Mouse (Mus musculus) heart, embryonic 10.5 days (tissue): Measurements from ENCODE around the gene Klrb1f. TPM values are rescaled to one million over a fixed set of nuclear protein-coding genes. Genes with fewer than 3 reads are reported as not detected.
"Not testable (repeated sequence)": the region's sequence is repeated elsewhere in the genome, so short reads cannot be mapped to it uniquely, and the experiment has no call there.

Experiments
- DNase-seq: peaks from one replicate; pipeline ENCODE4 v3.0.0-alpha.2; 2017; ENCODE audit warnings: low spot score
- H3K27ac ChIP-seq: fragments of 300-500 bp; sonication (generic); 2 replicates; pipeline ENCODE4 v1.5.1; 2016; ENCODE audit warnings: mild to moderate bottlenecking
- H3K27me3 ChIP-seq: fragments of 300-500 bp; sonication (generic); 2 replicates; pipeline ENCODE4 v1.6.1; 2016; ENCODE audit warnings: mild to moderate bottlenecking; ENCODE audit not compliant: poor library complexity, insufficient read depth, severe bottlenecking
- H3K36me3 ChIP-seq: fragments of 300-500 bp; sonication (generic); 2 replicates; pipeline ENCODE4 v1.6.1; 2016; ENCODE audit warnings: mild to moderate bottlenecking, moderate library complexity
- H3K4me1 ChIP-seq: fragments of 300-500 bp; sonication (generic); 2 replicates; pipeline ENCODE4 v1.6.1; 2016; ENCODE audit warnings: mild to moderate bottlenecking
- H3K4me3 ChIP-seq: fragments of 300-500 bp; sonication (generic); 2 replicates; pipeline ENCODE4 v1.5.1; 2016; ENCODE audit warnings: mild to moderate bottlenecking, moderate library complexity
- H3K9me3 ChIP-seq: fragments of 300-500 bp; sonication (generic); 2 replicates; pipeline ENCODE4 v1.6.1; 2016; ENCODE audit warnings: mild to moderate bottlenecking, moderate library complexity
- WGBS: fragments of 180-500 bp; shearing (Covaris S2); methylation state at CpG from one replicate; pipeline ENCODE4 v1.1.7; 2016; 5-methylcytosine and 5-hydroxymethylcytosine counted together
- polyA plus RNA-seq: library from polyadenylated mRNA; unstranded; fragments of >200 nt; fragmentation: Nextera tagmentation; extraction: Ambion mirVana; gene quantifications from 2 replicates; pipeline ENCODE4 v1.2.1, GENCODE M21; 2016

The Klrb1f gene
- not detected in 2 replicates for polyA plus RNA-seq

- H3K4me1 ChIP-seq = no peaks in the 10 kb centered on the region
- no peak within 1 kb of the TSS for H3K4me3 ChIP-seq
- H3K27ac ChIP-seq = no peak within 1 kb of the TSS
- no peaks in the 10 kb centered on the region for H3K27me3 ChIP-seq
- no peak for DNase-seq
- no peaks in the 10 kb centered on the region for H3K36me3 ChIP-seq
- WGBS = 85% methylated on average over 2 of the region's 2 CpGs
- H3K9me3 ChIP-seq = no peaks in the 10 kb centered on the region
Measured at GRCm38 (mm10) chr6:129045601-129046000, at the start of gene Klrb1f. Klrb1f (plus strand) TSS chr6:129045901.

DNA sequence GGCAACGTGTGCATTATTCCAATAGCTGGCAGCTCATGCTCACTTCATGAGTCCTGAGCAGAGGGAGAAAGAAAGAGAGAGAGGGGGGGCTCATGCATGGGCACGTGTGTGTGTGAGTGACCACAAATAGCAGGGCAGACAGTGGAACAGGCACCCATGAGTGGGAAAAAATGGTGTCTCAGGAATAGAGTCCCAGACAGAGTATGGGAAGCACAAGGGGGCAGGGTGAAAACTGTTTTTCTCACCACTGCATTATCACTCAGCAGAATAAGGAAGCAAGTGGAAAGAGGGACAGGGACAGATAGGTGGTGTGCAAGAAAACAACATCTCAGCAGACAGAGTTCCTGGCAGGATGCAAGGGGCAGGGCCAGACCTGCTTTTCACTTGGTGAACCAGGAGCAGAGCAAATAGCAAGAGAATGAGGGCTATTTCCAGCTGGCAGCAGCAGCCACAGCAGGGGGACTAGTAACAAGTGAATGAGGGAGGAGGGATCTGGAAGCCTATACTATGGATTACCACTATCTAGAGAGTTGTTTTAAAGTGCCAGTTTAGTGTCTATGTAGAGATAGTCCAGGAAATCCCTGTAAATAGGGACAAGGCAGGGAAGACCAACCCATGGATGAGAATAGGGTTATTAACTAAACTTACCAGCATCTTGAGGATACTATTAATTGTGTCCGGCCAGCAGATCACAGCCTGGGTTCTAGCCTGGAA lies 49.5 kb upstream of the Klrb1f start:
- Histone ChIP-seq H3K4me1 (peaks cover 5% of the 10 kb centered on the region; the same call in 1 of the 2 replicates), H3K27ac (0 out of 2 replicates have a peak overlapping the region, but pooled peaks have one; percentile 22), H3K4me3 (no peak overlapping the region), H3K36me3 (no peaks in the 10 kb centered on the region), H3K27me3 (no peaks in the 10 kb centered on the region), H3K9me3 (no peaks in the 10 kb centered on the region)
- DNase-seq = no peak
- 68% methylated on average over 3 of the region's 3 CpGs for WGBS

DNA sequence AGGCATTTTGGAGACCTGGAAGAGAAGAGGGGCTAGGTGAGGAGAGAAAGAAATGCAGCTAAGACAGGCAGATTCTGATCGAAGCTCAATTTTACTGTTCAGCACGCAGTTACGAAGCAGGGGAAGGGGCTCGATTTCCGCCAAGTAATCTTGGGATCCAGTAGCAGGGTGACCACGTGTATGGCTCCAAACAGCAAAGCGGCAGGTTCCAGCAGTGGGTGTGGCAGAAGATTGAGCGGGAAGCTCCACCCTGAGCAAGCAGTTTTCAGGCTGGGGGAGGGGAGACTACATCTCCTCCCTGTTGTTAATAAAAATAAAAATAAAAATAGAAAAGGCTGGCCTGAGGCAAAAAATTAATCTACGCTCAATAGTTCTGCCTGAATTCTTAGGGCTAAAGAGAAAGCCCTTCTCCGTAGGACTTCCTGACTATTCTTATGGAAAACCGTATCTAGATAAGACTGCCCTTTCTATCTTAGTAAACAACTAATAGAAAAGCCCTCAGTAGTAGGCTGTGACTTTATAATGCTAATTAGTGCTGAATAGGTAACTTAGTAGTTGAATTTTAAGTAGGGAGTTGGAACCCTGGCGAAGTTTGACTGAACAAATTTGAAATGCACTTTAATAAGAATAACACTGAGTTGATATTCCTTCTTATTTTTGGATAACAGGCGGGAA lies 48.8 kb upstream of the Klrb1f start:
- no peak overlapping the region for H3K27ac ChIP-seq
- WGBS = 68% methylated on average over 13 of the region's 13 CpGs
- H3K4me1 ChIP-seq = peaks cover 5% of the 10 kb centered on the region; the same call in 1 of the 2 replicates
- H3K36me3 ChIP-seq = no peaks in the 10 kb centered on the region
- H3K4me3 ChIP-seq = no peak overlapping the region
- no peaks in the 10 kb centered on the region for H3K9me3 ChIP-seq
- DNase-seq = no peak
- no peaks in the 10 kb centered on the region for H3K27me3 ChIP-seq

- Histone ChIP-seq H3K27me3 (no peaks in the 10 kb centered on the region), H3K27ac (no peak overlapping the region), H3K4me3 (no peak overlapping the region), H3K9me3 (no peaks in the 10 kb centered on the region), H3K36me3 (no peaks in the 10 kb centered on the region), H3K4me1 (no peaks in the 10 kb centered on the region)
- DNase-seq = no peak
- 83% methylated on average over 2 of the region's 2 CpGs for WGBS
Measured at GRCm38 (mm10) chr6:129001392-129001791, 44.3 kb upstream of the Klrb1f start.

- no peaks in the 10 kb centered on the region for H3K9me3 ChIP-seq
- H3K4me1 ChIP-seq = no peaks in the 10 kb centered on the region
- H3K4me3 ChIP-seq = no peak overlapping the region
- H3K27me3 ChIP-seq = no peaks in the 10 kb centered on the region
- no peak overlapping the region for H3K27ac ChIP-seq
- WGBS = 81% methylated on average over 8 of the region's 8 CpGs
- H3K36me3 ChIP-seq = no peaks in the 10 kb centered on the region
- no peak for DNase-seq
Measured at GRCm38 (mm10) chr6:129008552-129008951, 37.1 kb upstream of the Klrb1f start.

GRCm38 (mm10) chr6:129009846-129010504 lies 35.7 kb upstream of the Klrb1f start:
- not testable (repeated sequence) for H3K27me3 ChIP-seq, H3K4me1 ChIP-seq, H3K4me3 ChIP-seq, H3K27ac ChIP-seq, H3K9me3 ChIP-seq, DNase-seq, H3K36me3 ChIP-seq
- WGBS = 83% methylated on average over 7 of the region's 7 CpGs

DNA sequence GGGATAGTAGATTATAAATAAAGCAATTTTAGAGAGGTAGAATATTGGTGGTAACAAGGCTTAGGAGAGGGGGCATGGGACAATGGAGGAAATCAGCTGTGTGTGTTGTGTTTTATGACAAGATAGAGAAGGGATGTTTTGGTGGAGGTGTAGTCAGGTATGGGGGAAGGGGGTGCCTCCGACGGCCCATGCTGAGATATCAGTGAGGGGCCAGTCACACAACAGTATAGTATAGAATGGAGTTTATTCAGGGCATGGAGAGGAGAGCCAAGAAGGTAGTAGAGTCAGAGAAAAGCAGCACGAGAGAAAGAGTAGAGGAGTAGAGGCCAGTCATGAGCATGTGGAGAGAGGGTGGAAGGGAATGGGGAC lies 35.2 kb upstream of the Klrb1f start:
- Histone ChIP-seq H3K9me3 (no peaks in the 10 kb centered on the region), H3K36me3 (no peaks in the 10 kb centered on the region), H3K4me1 (no peaks in the 10 kb centered on the region), H3K27ac (no peak overlapping the region), H3K4me3 (no peak overlapping the region), H3K27me3 (no peaks in the 10 kb centered on the region)
- WGBS = 88% methylated on average over 3 of the region's 3 CpGs
- no peak for DNase-seq

DNA sequence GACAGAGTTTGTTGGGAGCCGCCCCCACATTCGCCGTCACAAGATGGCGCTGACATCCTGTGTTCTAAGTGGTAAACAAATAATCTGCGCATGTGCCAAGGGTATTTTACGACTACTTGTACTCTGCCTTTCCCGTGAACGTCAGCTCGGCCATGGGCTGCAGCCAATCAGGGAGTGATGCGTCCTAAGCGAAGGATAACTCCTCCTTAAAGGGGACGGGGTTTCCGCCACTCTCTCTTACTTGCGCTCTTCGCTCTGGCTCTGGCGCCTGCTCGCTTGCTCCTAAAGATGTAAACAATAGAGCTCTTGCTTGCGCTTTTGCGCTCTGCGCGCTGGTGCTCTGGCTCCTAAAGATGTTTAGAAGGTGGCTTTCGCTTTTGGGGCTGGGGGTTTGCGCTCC lies 33.7 kb upstream of the Klrb1f start:
- DNase-seq, H3K27me3 ChIP-seq, H3K4me1 ChIP-seq, H3K36me3 ChIP-seq, H3K9me3 ChIP-seq, H3K27ac ChIP-seq, H3K4me3 ChIP-seq: not testable (repeated sequence)
- WGBS = 91% methylated on average over 19 of the region's 23 CpGs

DNA sequence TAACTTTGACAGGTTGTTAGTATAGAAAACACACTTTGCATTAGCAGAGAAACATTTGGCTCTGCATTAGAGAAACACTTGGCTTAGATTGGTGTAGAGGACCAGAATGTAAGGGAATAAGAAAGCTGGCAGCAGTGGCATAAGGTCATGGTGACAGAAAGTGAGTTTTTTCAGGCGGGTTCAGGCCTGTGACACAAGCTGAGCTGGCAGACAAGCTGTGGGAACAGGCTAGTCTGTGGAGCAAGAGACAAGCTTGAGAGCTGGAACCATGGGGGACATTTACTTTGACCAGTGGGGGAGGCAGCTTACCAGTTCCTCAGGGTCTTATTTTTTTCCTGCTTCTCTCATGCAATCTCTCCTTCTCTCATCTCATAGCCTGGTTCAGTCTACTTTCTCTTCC lies 32.7 kb upstream of the Klrb1f start:
- Histone ChIP-seq H3K27ac (no peak overlapping the region), H3K27me3 (no peaks in the 10 kb centered on the region), H3K9me3 (no peaks in the 10 kb centered on the region), H3K4me1 (no peaks in the 10 kb centered on the region), H3K36me3 (no peaks in the 10 kb centered on the region), H3K4me3 (no peak overlapping the region)
- WGBS = 74% methylated on average over 1 of the region's 1 CpGs
- no peak for DNase-seq

DNA sequence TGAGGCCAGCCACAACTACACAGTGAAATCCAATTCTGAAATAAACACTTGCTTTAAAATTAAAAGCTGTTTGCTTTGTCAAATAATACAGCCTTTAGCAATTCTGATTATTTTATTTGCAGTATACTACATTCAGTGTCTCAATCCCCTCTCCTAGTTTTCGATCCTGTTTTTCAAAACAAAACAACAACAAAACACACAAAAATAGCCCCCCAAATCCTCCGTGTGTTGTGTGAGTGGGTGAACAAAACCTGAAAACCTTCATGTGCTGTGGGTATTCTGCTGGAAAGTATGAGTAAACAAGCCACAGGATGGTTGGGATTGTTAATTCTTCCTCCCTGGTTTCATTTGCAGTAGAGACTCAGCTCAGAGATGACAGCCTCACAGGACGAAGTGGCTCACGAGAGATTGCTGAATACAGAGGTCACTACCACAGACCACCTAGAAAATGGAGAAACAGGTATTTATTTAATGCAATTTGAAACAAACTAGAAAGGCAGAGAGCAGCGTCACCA lies 31.9 kb upstream of the Klrb1f start:
- 77% methylated on average over 5 of the region's 5 CpGs for WGBS

DNA sequence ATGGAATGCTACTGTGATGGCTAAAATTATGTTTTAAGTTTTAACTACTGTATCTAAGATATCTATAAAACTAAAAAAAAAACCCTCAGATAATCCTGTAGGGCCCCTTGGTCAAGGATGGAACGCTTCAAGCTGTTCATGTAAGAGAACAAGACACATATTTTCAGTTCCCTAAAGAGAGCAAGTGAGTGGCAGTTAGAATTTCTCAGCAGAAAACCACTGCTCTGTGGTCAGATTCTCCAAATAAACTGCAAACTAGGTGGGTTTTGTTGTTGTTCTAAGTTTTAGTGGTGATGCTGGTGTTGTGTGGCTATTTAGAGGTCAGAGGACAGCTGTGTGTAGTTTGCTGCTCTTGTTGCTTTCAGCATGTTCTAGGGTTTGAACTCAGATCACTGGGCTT lies 31.3 kb upstream of the Klrb1f start:
- no peak overlapping the region for H3K27ac ChIP-seq
- WGBS = 77% methylated on average over 1 of the region's 1 CpGs

More for the DNA sequence above, 31.9 kb upstream of the Klrb1f start:
- no peak for DNase-seq
- Histone ChIP-seq H3K36me3 (no peaks in the 10 kb centered on the region), H3K4me3 (no peak overlapping the region), H3K27ac (no peak overlapping the region), H3K9me3 (no peaks in the 10 kb centered on the region), H3K27me3 (no peaks in the 10 kb centered on the region), H3K4me1 (no peaks in the 10 kb centered on the region)

GRCm38 (mm10) chr6:129027451-129028248 lies 18.1 kb upstream of the Klrb1f start:
- no peak overlapping the region for H3K4me3 ChIP-seq
- H3K9me3 ChIP-seq = no peaks in the 10 kb centered on the region
- no peaks in the 10 kb centered on the region for H3K36me3 ChIP-seq
- no peaks in the 10 kb centered on the region for H3K27me3 ChIP-seq
- no peak overlapping the region for H3K27ac ChIP-seq
- DNase-seq = no peak
- H3K4me1 ChIP-seq = no peaks in the 10 kb centered on the region
- WGBS = 83% methylated on average over 8 of the region's 8 CpGs

More for the DNA sequence above, 31.3 kb upstream of the Klrb1f start:
- Histone ChIP-seq H3K27me3 (no peaks in the 10 kb centered on the region), H3K4me3 (no peak overlapping the region), H3K36me3 (no peaks in the 10 kb centered on the region), H3K9me3 (no peaks in the 10 kb centered on the region), H3K4me1 (no peaks in the 10 kb centered on the region)
- DNase-seq = no peak
